Mouse (Mus musculus): ENCODE data around the gene Ankrd33b. TPM values are rescaled to one million over a fixed set of nuclear protein-coding genes. Genes with fewer than 3 reads are reported as not detected.
A peak's percentile ranks its signal among the peaks of the same experiment; 100 is the strongest.

Gene Ankrd33b
- total RNA-seq, 1 experiment, result 3.8 TPM

DNA sequence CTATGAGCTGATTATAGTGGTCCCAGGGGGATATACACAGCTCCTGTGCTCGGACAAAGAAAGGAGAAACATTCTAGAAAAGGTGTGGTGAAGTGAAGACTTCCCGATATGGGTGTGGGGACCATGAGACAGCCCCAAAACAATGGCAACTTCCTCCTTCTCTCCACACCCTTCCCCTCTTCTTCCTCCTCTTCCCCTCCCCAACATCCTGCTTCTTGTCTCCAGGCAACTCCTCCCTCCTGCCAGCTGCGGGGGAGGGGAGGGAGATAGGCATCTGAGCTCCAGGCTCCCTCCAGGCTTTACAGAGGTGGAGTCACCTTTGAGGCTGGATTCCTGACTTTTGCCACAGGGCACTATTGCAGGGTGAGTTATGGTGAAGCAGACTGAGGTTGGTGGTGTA, 45.4 kb upstream of the Ankrd33b start:
- no peaks in the 10 kb centered on the region for H3K9me3 ChIP-seq (ENCODE audit: control insufficient read depth, insufficient read depth, low read depth, low read length)
- H3K36me3 ChIP-seq (ENCODE audit: control insufficient read depth, insufficient read depth, low read length, poor library complexity, severe bottlenecking), result no peaks in the 10 kb centered on the region
- H3K27ac ChIP-seq (ENCODE audit: insufficient read depth, low read depth, low read length, poor library complexity, severe bottlenecking), result peak overlapping the region; percentile 36; the same call in 1 of the 2 replicates
- TF ChIP-seq ZNF384 (IDR thresholded peaks at IDR 0.05; ENCODE audit: low read depth, low read length) (no peak), HCFC1 (IDR thresholded peaks at IDR 0.05; ENCODE audit: borderline replicate concordance, insufficient read depth, low read length) (no peak)
- H3K4me3 ChIP-seq (ENCODE audit: insufficient read depth in 1 of 2, low read depth in 1 of 2, low read length in 2 of 2, poor library complexity in 1 of 2, severe bottlenecking in 1 of 2), result no peak overlapping the region; a peak in 1 of 4 replicates
- peak; percentile 54 for DNase-seq (ENCODE audit: low read depth, low spot score)
- in situ Hi-C loops (cut with MboI; ENCODE audit: low sequenced_read_pairs in 2 of 2, unreplicated experiment in 2 of 2), result loop anchor here in 1 of 2 experiments (10.0 kb wide), 1 partner anchor 88 kb away; no protein-coding TSS in a partner anchor
- no peak overlapping the region; the same call in 1 of the 2 replicates for H3K9ac ChIP-seq (ENCODE audit: insufficient read depth, low read depth, low read length, poor library complexity, severe bottlenecking)
- H3K4me1 ChIP-seq (ENCODE audit: control insufficient read depth in 2 of 2, insufficient read depth in 2 of 2, low read length in 2 of 2, poor library complexity in 1 of 2), result peaks cover 9 to 26% of the 10 kb centered on the region in 2 experiments; a peak in 3 of 4 replicates

DNA sequence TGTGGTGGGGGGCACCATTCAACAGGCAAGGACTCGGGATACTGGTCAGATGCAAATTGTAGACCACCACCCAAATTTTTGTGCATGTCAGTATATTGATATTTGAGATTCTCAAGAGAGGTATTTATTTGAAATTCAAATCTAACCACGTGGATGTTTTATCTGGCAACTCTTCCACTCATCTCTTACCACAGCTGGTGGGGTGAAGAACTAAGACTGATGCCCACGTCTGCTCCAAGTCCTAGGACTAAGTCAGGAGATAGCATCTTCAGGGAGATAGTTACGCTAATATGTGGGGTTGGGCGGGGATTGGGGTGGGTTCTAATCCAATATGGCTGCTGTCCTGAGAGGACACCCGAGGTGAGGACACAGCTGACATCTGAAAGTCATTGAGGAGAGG, 44.9 kb upstream of the Ankrd33b start:
- TF ChIP-seq ZNF384 (IDR thresholded peaks at IDR 0.05; ENCODE audit: low read depth, low read length), result no peak
- no peak for TF ChIP-seq MAFK (IDR thresholded peaks at IDR 0.05; ENCODE audit: insufficient read depth, low read depth, low read length)
- TF ChIP-seq ZC3H11A (IDR thresholded peaks at IDR 0.05; ENCODE audit: borderline replicate concordance, low read depth, low read length), result no peak
- no peak for TF ChIP-seq CHD2 (IDR thresholded peaks at IDR 0.05; ENCODE audit: low read depth, low read length)
- TF ChIP-seq HCFC1 (IDR thresholded peaks at IDR 0.05; ENCODE audit: borderline replicate concordance, insufficient read depth, low read length), result no peak
- peaks cover 8 to 26% of the 10 kb centered on the region in 2 experiments; a peak in 3 of 4 replicates for H3K4me1 ChIP-seq (ENCODE audit: control insufficient read depth in 2 of 2, insufficient read depth in 2 of 2, low read length in 2 of 2, poor library complexity in 1 of 2)
- in situ Hi-C loops (cut with MboI; ENCODE audit: low sequenced_read_pairs in 2 of 2, unreplicated experiment in 2 of 2), result loop anchor here in 1 of 2 experiments (10.0 kb wide), 1 partner anchor 88 kb away; no protein-coding TSS in a partner anchor
- peak overlapping the region; percentile 28; the same call in 1 of the 2 replicates for H3K27ac ChIP-seq (ENCODE audit: insufficient read depth, low read depth, low read length, poor library complexity, severe bottlenecking)
- H3K9me3 ChIP-seq (ENCODE audit: control insufficient read depth, insufficient read depth, low read depth, low read length), result no peaks in the 10 kb centered on the region
- H3K9ac ChIP-seq (ENCODE audit: insufficient read depth, low read depth, low read length, poor library complexity, severe bottlenecking), result no peak overlapping the region
- no peak for DNase-seq (ENCODE audit: low read depth, low spot score)
- no peak overlapping the region for H3K4me3 ChIP-seq (ENCODE audit: insufficient read depth in 1 of 2, low read depth in 1 of 2, low read length in 2 of 2, poor library complexity in 1 of 2, severe bottlenecking in 1 of 2)
- H3K36me3 ChIP-seq (ENCODE audit: control insufficient read depth, insufficient read depth, low read length, poor library complexity, severe bottlenecking), result no peaks in the 10 kb centered on the region

DNA sequence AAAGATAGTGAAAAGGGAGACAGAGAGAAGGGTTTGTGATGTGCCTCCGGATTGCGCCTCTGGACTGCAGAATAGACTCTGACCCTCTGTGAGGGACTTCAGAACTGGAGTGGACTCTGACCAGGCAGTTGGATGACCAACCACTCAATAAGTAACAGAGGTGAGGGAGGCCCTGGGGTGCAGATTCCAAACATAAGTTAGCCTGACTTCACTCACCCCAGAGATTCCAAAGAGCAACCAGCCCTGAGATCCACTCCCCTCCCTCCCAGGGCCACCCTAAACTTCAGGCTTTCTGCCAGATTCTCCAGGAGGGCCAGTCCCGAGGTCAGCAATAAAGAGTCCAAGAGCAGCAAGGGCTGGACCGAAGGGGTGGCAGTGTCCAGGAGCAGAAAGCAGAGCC, 40.0 kb upstream of the Ankrd33b start:
- in situ Hi-C loops (cut with MboI; ENCODE audit: low sequenced_read_pairs in 2 of 2, unreplicated experiment in 2 of 2), result no loop called here
- no peak for DNase-seq (ENCODE audit: low read depth, low spot score)

DNA sequence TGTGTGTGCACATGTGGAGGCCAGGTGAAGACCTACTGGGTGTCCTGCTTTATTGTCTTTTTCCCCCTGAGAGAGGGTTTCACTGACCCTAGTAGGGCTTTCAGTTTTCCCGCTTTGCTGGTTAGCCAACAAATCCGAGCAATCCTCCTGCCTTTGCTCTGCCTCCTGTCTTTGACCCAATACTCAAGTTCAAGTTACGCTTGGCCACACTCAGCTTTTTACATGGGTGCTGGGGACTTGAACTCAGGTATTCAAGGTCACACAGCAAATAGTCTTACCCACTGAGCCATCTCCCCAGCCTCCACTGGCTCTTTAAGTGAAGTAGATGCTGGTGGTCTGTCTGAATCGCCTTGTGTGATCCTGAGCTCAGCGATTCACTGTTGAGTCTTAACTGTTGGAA, 39.4 kb upstream of the Ankrd33b start:
- no peak for DNase-seq (ENCODE audit: low read depth, low spot score)
- Histone ChIP-seq H3K4me1 (ENCODE audit: control insufficient read depth in 2 of 2, insufficient read depth in 2 of 2, low read length in 2 of 2, poor library complexity in 1 of 2) (0 out of 4 replicates have a peak, but pooled peaks cover 0 to 2% of the 10 kb centered on the region in 2 experiments), H3K36me3 (ENCODE audit: control insufficient read depth, insufficient read depth, low read length, poor library complexity, severe bottlenecking) (no peaks in the 10 kb centered on the region), H3K4me3 (ENCODE audit: insufficient read depth in 1 of 2, low read depth in 1 of 2, low read length in 2 of 2, poor library complexity in 1 of 2, severe bottlenecking in 1 of 2) (no peak overlapping the region), H3K9ac (ENCODE audit: insufficient read depth, low read depth, low read length, poor library complexity, severe bottlenecking) (no peak overlapping the region), H3K9me3 (ENCODE audit: control insufficient read depth, insufficient read depth, low read depth, low read length) (no peaks in the 10 kb centered on the region), H3K27ac (ENCODE audit: insufficient read depth, low read depth, low read length, poor library complexity, severe bottlenecking) (no peak overlapping the region)
- in situ Hi-C loops (cut with MboI; ENCODE audit: low sequenced_read_pairs in 2 of 2, unreplicated experiment in 2 of 2), result no loop called here
- TF ChIP-seq ZC3H11A (IDR thresholded peaks at IDR 0.05; ENCODE audit: borderline replicate concordance, low read depth, low read length) (no peak), CHD2 (IDR thresholded peaks at IDR 0.05; ENCODE audit: low read depth, low read length) (no peak), ZNF384 (IDR thresholded peaks at IDR 0.05; ENCODE audit: low read depth, low read length) (no peak), MAFK (IDR thresholded peaks at IDR 0.05; ENCODE audit: insufficient read depth, low read depth, low read length) (no peak), HCFC1 (IDR thresholded peaks at IDR 0.05; ENCODE audit: borderline replicate concordance, insufficient read depth, low read length) (no peak)

More for the DNA sequence above, 40.0 kb upstream of the Ankrd33b start:
- Histone ChIP-seq H3K36me3 (ENCODE audit: control insufficient read depth, insufficient read depth, low read length, poor library complexity, severe bottlenecking) (no peaks in the 10 kb centered on the region), H3K9ac (ENCODE audit: insufficient read depth, low read depth, low read length, poor library complexity, severe bottlenecking) (no peak overlapping the region), H3K9me3 (ENCODE audit: control insufficient read depth, insufficient read depth, low read depth, low read length) (no peaks in the 10 kb centered on the region), H3K27ac (ENCODE audit: insufficient read depth, low read depth, low read length, poor library complexity, severe bottlenecking) (no peak overlapping the region), H3K4me3 (ENCODE audit: insufficient read depth in 1 of 2, low read depth in 1 of 2, low read length in 2 of 2, poor library complexity in 1 of 2, severe bottlenecking in 1 of 2) (no peak overlapping the region), H3K4me1 (ENCODE audit: control insufficient read depth in 2 of 2, insufficient read depth in 2 of 2, low read length in 2 of 2, poor library complexity in 1 of 2) (peaks cover 0 to 4% of the 10 kb centered on the region in 2 experiments; a peak in 1 of 4 replicates)
- TF ChIP-seq HCFC1 (IDR thresholded peaks at IDR 0.05; ENCODE audit: borderline replicate concordance, insufficient read depth, low read length) (no peak), CHD2 (IDR thresholded peaks at IDR 0.05; ENCODE audit: low read depth, low read length) (no peak)

DNA sequence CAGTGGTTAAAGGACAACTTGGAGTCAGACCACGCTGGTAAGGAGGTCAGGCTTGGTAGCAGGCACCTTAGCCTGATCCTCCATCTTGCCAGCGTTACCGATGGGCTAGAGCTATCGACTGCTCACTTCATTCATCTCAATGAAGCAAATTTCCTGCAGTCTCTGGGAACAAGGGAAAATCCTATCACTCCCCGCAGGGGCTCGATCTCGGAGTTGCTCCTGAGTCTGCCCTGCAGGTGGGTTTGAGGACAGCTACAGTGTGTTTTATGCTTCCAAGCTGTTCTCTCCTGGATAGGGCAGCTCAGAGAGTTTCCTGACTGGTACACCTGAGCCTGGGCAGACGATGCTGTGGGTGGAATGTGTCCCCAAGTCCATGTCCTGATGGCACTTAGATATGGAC, 36.8 kb upstream of the Ankrd33b start:
- TF ChIP-seq HCFC1 (IDR thresholded peaks at IDR 0.05; ENCODE audit: borderline replicate concordance, insufficient read depth, low read length), result no peak
- in situ Hi-C loops (cut with MboI; ENCODE audit: low sequenced_read_pairs in 2 of 2, unreplicated experiment in 2 of 2), result no loop called here
- no peaks in the 10 kb centered on the region for H3K36me3 ChIP-seq (ENCODE audit: control insufficient read depth, insufficient read depth, low read length, poor library complexity, severe bottlenecking)
- DNase-seq (ENCODE audit: low read depth, low spot score), result no peak
- H3K27ac ChIP-seq (ENCODE audit: insufficient read depth, low read depth, low read length, poor library complexity, severe bottlenecking), result no peak overlapping the region
- peaks cover 0 to 4% of the 10 kb centered on the region in 2 experiments; a peak in 1 of 4 replicates for H3K4me1 ChIP-seq (ENCODE audit: control insufficient read depth in 2 of 2, insufficient read depth in 2 of 2, low read length in 2 of 2, poor library complexity in 1 of 2)
- no peak overlapping the region for H3K4me3 ChIP-seq (ENCODE audit: insufficient read depth in 1 of 2, low read depth in 1 of 2, low read length in 2 of 2, poor library complexity in 1 of 2, severe bottlenecking in 1 of 2)
- no peaks in the 10 kb centered on the region for H3K9me3 ChIP-seq (ENCODE audit: control insufficient read depth, insufficient read depth, low read depth, low read length)
- H3K9ac ChIP-seq (ENCODE audit: insufficient read depth, low read depth, low read length, poor library complexity, severe bottlenecking), result no peak overlapping the region

Measured in ES-E14 (cell line).